In genomic region chr1:169385740-169386424, GRCm38 (mm10) we compare ENCODE assay signal across 16 mouse cellular contexts.
DNase-seq lines count a peak whose midpoint lies in the region; ATAC-seq lines count a peak whose summit lies in the region.
"Had no signal": no experiment of that assay in that cellular context is flagged by ENCODE, and none has a peak within 500 bp of the region (broad histone marks: within the 10 kb centered on the region; RNA-seq: fewer than 3 reads in every experiment).

No protein-coding gene starts in this region.

- H3K9me3 ChIP-seq in kidney, embryonic 15.5 days (replicated peaks), result no peaks in the 10 kb centered on the region
- no peaks in the 10 kb centered on the region for H3K9me3 ChIP-seq in embryonic facial prominence, embryonic 10.5 days
- no peaks in the 10 kb centered on the region for H3K9me3 ChIP-seq in hindbrain, embryonic 14.5 days (ENCODE audit: control insufficient read depth, low read length)
- H3K9me3 ChIP-seq in midbrain, embryonic 14.5 days (ENCODE audit: control insufficient read depth, low read length), result no peaks in the 10 kb centered on the region
- H3K9me3 ChIP-seq: heart, embryonic 15.5 days; limb, embryonic 10.5 days had no signal

- no peaks in the 10 kb centered on the region for H3K27me3 ChIP-seq in kidney, embryonic 15.5 days
- H3K27me3 ChIP-seq in embryonic facial prominence, embryonic 10.5 days (replicated peaks; ENCODE audit: low read depth, poor library complexity, severe bottlenecking), result no peaks in the 10 kb centered on the region
- H3K27me3 ChIP-seq in hindbrain, embryonic 14.5 days (ENCODE audit: control insufficient read depth, insufficient read depth, low read length), result no peaks in the 10 kb centered on the region
- no peaks in the 10 kb centered on the region for H3K27me3 ChIP-seq in midbrain, embryonic 14.5 days (ENCODE audit: control insufficient read depth, insufficient read depth, low read length)
- H3K27me3 ChIP-seq: CH12.LX; heart, embryonic 15.5 days had no signal

- WGBS in kidney, embryonic 15.5 days, result 51% methylated on average over 10 of the region's 10 CpGs
- WGBS in embryonic facial prominence, embryonic 10.5 days, result 86% methylated on average over 10 of the region's 10 CpGs
- WGBS in hindbrain, embryonic 14.5 days, result 43% methylated on average over 10 of the region's 10 CpGs
- WGBS in midbrain, embryonic 14.5 days, result 46% methylated on average over 7 of the region's 10 CpGs

- DNase-seq in kidney, postnatal 14 days, result no peak
- no peak for DNase-seq in embryonic facial prominence, embryonic 10.5 days (ENCODE audit: low spot score)
- DNase-seq in hindbrain, embryonic 14.5 days (ENCODE audit: low spot score), result peak; percentile 37
- DNase-seq in midbrain, embryonic 14.5 days, result peak; percentile 59
- no peak for DNase-seq in retina, embryonic 14.5 days (ENCODE audit: low spot score)
- DNase-seq in ovary, postnatal 10 days (ENCODE audit: low spot score), result no peak
- DNase-seq: cerebellum, adult 11 months; cerebellum, postnatal 36 days; lung, postnatal 14 days; thymus, postnatal 36 days had no signal

- ATAC-seq in kidney, embryonic 15.5 days (replicated peaks; ENCODE audit: low FRiP score), result peak; percentile 67
- no peak for ATAC-seq in hindbrain, embryonic 14.5 days (ENCODE audit: low FRiP score)
- peak; percentile 27; the same call in 1 of the 2 replicates for ATAC-seq in midbrain, embryonic 14.5 days (ENCODE audit: low FRiP score, low TSS enrichment)
- ATAC-seq: inflammation-experienced regulatory T-cells, adult 6 months had no signal

- no peak overlapping the region for H3K9ac ChIP-seq in kidney, embryonic 15.5 days
- H3K9ac ChIP-seq in hindbrain, embryonic 14.5 days, result no peak overlapping the region
- H3K9ac ChIP-seq in midbrain, embryonic 14.5 days (replicated peaks; ENCODE audit: low read length), result no peak overlapping the region
- H3K9ac ChIP-seq: heart, embryonic 15.5 days; liver, embryonic 14.5 days had no signal

- H3K36me3 ChIP-seq in kidney, embryonic 15.5 days, result no peaks in the 10 kb centered on the region
- no peaks in the 10 kb centered on the region for H3K36me3 ChIP-seq in embryonic facial prominence, embryonic 10.5 days (replicated peaks)
- H3K36me3 ChIP-seq in hindbrain, embryonic 14.5 days (replicated peaks; ENCODE audit: control insufficient read depth, insufficient read depth), result no peaks in the 10 kb centered on the region
- no peaks in the 10 kb centered on the region for H3K36me3 ChIP-seq in midbrain, embryonic 14.5 days (ENCODE audit: control insufficient read depth, insufficient read depth, low read length)
- H3K36me3 ChIP-seq: heart, embryonic 15.5 days; limb, embryonic 10.5 days had no signal

- H3K27ac ChIP-seq in kidney, embryonic 15.5 days, result no peak overlapping the region
- peak overlapping the region; percentile 14; the same call in 1 of the 2 replicates for H3K27ac ChIP-seq in embryonic facial prominence, embryonic 10.5 days (replicated peaks)
- no peak overlapping the region for H3K27ac ChIP-seq in hindbrain, embryonic 14.5 days
- peak overlapping the region; percentile 41 for H3K27ac ChIP-seq in midbrain, embryonic 14.5 days (replicated peaks; ENCODE audit: low read depth, low read length)
- H3K27ac ChIP-seq: heart, embryonic 15.5 days; liver, embryonic 14.5 days had no signal

- H3K4me3 ChIP-seq in kidney, embryonic 15.5 days (replicated peaks), result no peak overlapping the region
- no peak overlapping the region for H3K4me3 ChIP-seq in embryonic facial prominence, embryonic 10.5 days
- H3K4me3 ChIP-seq in hindbrain, embryonic 14.5 days (replicated peaks; ENCODE audit: low read length), result no peak overlapping the region
- H3K4me3 ChIP-seq in midbrain, embryonic 14.5 days (replicated peaks; ENCODE audit: low read depth, low read length), result no peak overlapping the region
- H3K4me3 ChIP-seq: heart, embryonic 15.5 days; limb, embryonic 10.5 days had no signal

- H3K4me1 ChIP-seq in kidney, embryonic 15.5 days, result 0 out of 2 replicates have a peak, but pooled peaks cover 5% of the 10 kb centered on the region
- peaks cover 18% of the 10 kb centered on the region for H3K4me1 ChIP-seq in embryonic facial prominence, embryonic 10.5 days
- H3K4me1 ChIP-seq in hindbrain, embryonic 14.5 days (replicated peaks; ENCODE audit: control insufficient read depth, insufficient read depth, low read length), result peaks cover 6% of the 10 kb centered on the region; the same call in 1 of the 2 replicates
- peaks cover 14% of the 10 kb centered on the region; the same call in 1 of the 2 replicates for H3K4me1 ChIP-seq in midbrain, embryonic 14.5 days (ENCODE audit: control insufficient read depth, insufficient read depth, low read length)
- H3K4me1 ChIP-seq: heart, embryonic 15.5 days had no signal

- no peak overlapping the region for H3K4me2 ChIP-seq in kidney, embryonic 15.5 days
- H3K4me2 ChIP-seq in hindbrain, embryonic 14.5 days (replicated peaks), result 0 out of 2 replicates have a peak overlapping the region, but pooled peaks have one; percentile 4
- H3K4me2 ChIP-seq in midbrain, embryonic 14.5 days (ENCODE audit: low read length), result no peak overlapping the region
- H3K4me2 ChIP-seq: heart, embryonic 15.5 days had no signal

Comparison
In these comparisons a context has a peak if more than half of its experiments do, and no peak if none do; other contexts are left out.
1. H3K27ac ChIP-seq: peak in embryonic facial prominence, embryonic 10.5 days (single experiment) and midbrain, embryonic 14.5 days (single experiment); none in kidney, embryonic 15.5 days (single experiment) and hindbrain, embryonic 14.5 days (single experiment).
2. DNase-seq: peak in hindbrain, embryonic 14.5 days (single experiment) and midbrain, embryonic 14.5 days (single experiment); none in kidney, postnatal 14 days (single experiment), embryonic facial prominence, embryonic 10.5 days (single experiment), retina, embryonic 14.5 days (single experiment) and ovary, postnatal 10 days (single experiment).